In genomic region chr17:12903372-12904333, GRCm38 (mm10) we compare ENCODE assay signal across 15 mouse cellular contexts. TPM values are rescaled to one million over a fixed set of nuclear protein-coding genes. Genes with fewer than 3 reads are reported as not detected.
DNase-seq lines count a peak whose midpoint lies in the region; ATAC-seq and TF ChIP-seq lines count a peak whose summit lies in the region.
"Had no signal": no experiment of that assay in that cellular context is flagged by ENCODE, and none has a peak within 500 bp of the region (broad histone marks: within the 10 kb centered on the region; RNA-seq: fewer than 3 reads in every experiment).

No protein-coding gene starts in this region.

- no peak overlapping the region for H3K4me3 ChIP-seq in kidney, embryonic 15.5 days (replicated peaks)
- no peak overlapping the region for H3K4me3 ChIP-seq in kidney, adult 2 months (ENCODE audit: insufficient read depth, low read depth, low read length)
- no peak overlapping the region for H3K4me3 ChIP-seq in forebrain, embryonic 12.5 days (replicated peaks)
- no peak overlapping the region for H3K4me3 ChIP-seq in lung, embryonic 15.5 days
- H3K4me3 ChIP-seq in layer of hippocampus, adult 2 months = no peak overlapping the region
- H3K4me3 ChIP-seq: heart, embryonic 13.5 days; liver, embryonic 15.5 days had no signal

- H3K27me3 ChIP-seq in kidney, embryonic 15.5 days = no peaks in the 10 kb centered on the region
- no peaks in the 10 kb centered on the region for H3K27me3 ChIP-seq in kidney, adult 2 months (replicated peaks; ENCODE audit: control insufficient read depth, insufficient read depth, low read length)
- H3K27me3 ChIP-seq in forebrain, embryonic 12.5 days = no peaks in the 10 kb centered on the region
- H3K27me3 ChIP-seq in lung, embryonic 15.5 days = no peaks in the 10 kb centered on the region
- H3K27me3 ChIP-seq: heart, embryonic 13.5 days; liver, embryonic 15.5 days had no signal

- WGBS in kidney, embryonic 15.5 days = 40% methylated on average over 11 of the region's 12 CpGs
- WGBS in kidney, adult 2 months = 59% methylated on average over 12 of the region's 12 CpGs
- 17% methylated on average over 11 of the region's 12 CpGs for WGBS in forebrain, embryonic 12.5 days
- WGBS in lung, embryonic 15.5 days = 50% methylated on average over 11 of the region's 12 CpGs

- no peaks in the 10 kb centered on the region for H3K9me3 ChIP-seq in kidney, embryonic 15.5 days (replicated peaks)
- no peaks in the 10 kb centered on the region for H3K9me3 ChIP-seq in forebrain, embryonic 12.5 days
- H3K9me3 ChIP-seq in lung, embryonic 15.5 days = no peaks in the 10 kb centered on the region
- H3K9me3 ChIP-seq: heart, embryonic 13.5 days; liver, embryonic 15.5 days had no signal

- TF ChIP-seq POLR2A in kidney, adult 2 months (IDR thresholded peaks at IDR 0.05; ENCODE audit: low read depth, low read length) = no peak

- DNase-seq in kidney, adult 2 months = no peak
- peak; percentile 24 for DNase-seq in embryo, embryonic 10 days (ENCODE audit: low spot score)
- no peak for DNase-seq in left cerebral cortex, adult 8-10 months (ENCODE audit: low spot score in 2 of 2)
- no peak for DNase-seq in layer of hippocampus, adult 2 months (ENCODE audit: low spot score in 2 of 2)
- DNase-seq: B cell, adult 2 months; spleen, adult 18-20 months; thymus, postnatal 14 days had no signal

- H3K36me3 ChIP-seq in kidney, embryonic 15.5 days = peaks cover 32% of the 10 kb centered on the region
- no peaks in the 10 kb centered on the region; the same call in 1 of the 2 replicates for H3K36me3 ChIP-seq in kidney, adult 2 months (ENCODE audit: control insufficient read depth, insufficient read depth, low read length)
- peaks cover 29% of the 10 kb centered on the region for H3K36me3 ChIP-seq in forebrain, embryonic 12.5 days (replicated peaks)
- H3K36me3 ChIP-seq in lung, embryonic 15.5 days = peaks cover 4% of the 10 kb centered on the region; the same call in 1 of the 2 replicates

- no peak overlapping the region for H3K9ac ChIP-seq in kidney, embryonic 15.5 days
- 0 out of 2 replicates have a peak overlapping the region, but pooled peaks have one; percentile 29 for H3K9ac ChIP-seq in forebrain, embryonic 12.5 days
- H3K9ac ChIP-seq in lung, embryonic 15.5 days = no peak overlapping the region
- H3K9ac ChIP-seq: heart, embryonic 13.5 days; liver, embryonic 15.5 days had no signal

- H3K4me1 ChIP-seq in kidney, embryonic 15.5 days = no peaks in the 10 kb centered on the region
- no peaks in the 10 kb centered on the region for H3K4me1 ChIP-seq in kidney, adult 2 months (ENCODE audit: control insufficient read depth, insufficient read depth, low read length)
- H3K4me1 ChIP-seq in forebrain, embryonic 12.5 days = peaks cover 11% of the 10 kb centered on the region
- H3K4me1 ChIP-seq in lung, embryonic 15.5 days = peaks cover 3% of the 10 kb centered on the region; the same call in 1 of the 2 replicates
- H3K4me1 ChIP-seq: heart, embryonic 13.5 days; liver, embryonic 15.5 days had no signal

- peak overlapping the region; percentile 48 for H3K27ac ChIP-seq in kidney, embryonic 15.5 days
- H3K27ac ChIP-seq in kidney, adult 2 months (ENCODE audit: insufficient read depth, low read depth, low read length) = no peak overlapping the region
- H3K27ac ChIP-seq in forebrain, embryonic 12.5 days = peak overlapping the region; percentile 79
- peak overlapping the region; percentile 60 for H3K27ac ChIP-seq in lung, embryonic 15.5 days
- H3K27ac ChIP-seq in layer of hippocampus, adult 2 months = no peak overlapping the region
- H3K27ac ChIP-seq: heart, embryonic 13.5 days; liver, embryonic 15.5 days had no signal

- no peak overlapping the region for H3K4me2 ChIP-seq in kidney, embryonic 15.5 days
- no peak overlapping the region for H3K4me2 ChIP-seq in forebrain, embryonic 12.5 days
- no peak overlapping the region for H3K4me2 ChIP-seq in lung, embryonic 15.5 days
- H3K4me2 ChIP-seq: heart, embryonic 13.5 days; liver, embryonic 15.5 days had no signal

- TF ChIP-seq CTCF in kidney, adult 2 months (conservative IDR thresholded peaks at IDR 0.05; ENCODE audit: insufficient read depth, insufficient read length, low read depth, low read length) = no peak
- no peak for TF ChIP-seq CTCF in layer of hippocampus, adult 2 months (conservative IDR thresholded peaks at IDR 0.05)

- no peak for ATAC-seq in kidney, embryonic 15.5 days (replicated peaks; ENCODE audit: low FRiP score)
- peak; percentile 69; the same call in 1 of the 2 replicates for ATAC-seq in forebrain, embryonic 12.5 days (ENCODE audit: low FRiP score)
- 0 out of 2 replicates have a peak, but pooled peaks have one; percentile 60 for ATAC-seq in lung, embryonic 15.5 days (ENCODE audit: borderline replicate concordance, extremely low read depth, low FRiP score, low TSS enrichment)
- no peak for ATAC-seq in megakaryocyte progenitor cell, adult 5-6 weeks (replicated peaks; ENCODE audit: poor library complexity)

RNA-seq across cellular contexts. Expression of gene Pnldc1, which starts 6.4 kb away (rescaled TPM):
- polyA plus RNA-seq in kidney, embryonic 15.5 days (2015; fragmentation: Nextera tagmentation; extraction: Ambion mirVana) = 1.5 and 2.5 TPM in 2 replicates
- polyA plus RNA-seq in kidney, adult 2 months (2012; rRNA removed) = 1.7 and 2.1 TPM in 2 replicates
- 1.3 and 2.5 TPM in 2 replicates for polyA plus RNA-seq in forebrain, embryonic 12.5 days (2016; fragmentation: Nextera tagmentation; extraction: Ambion mirVana)
- 1.1 and 1.5 TPM in 2 replicates for polyA plus RNA-seq in lung, embryonic 15.5 days (2015; fragmentation: Nextera tagmentation; extraction: Ambion mirVana)
- total RNA-seq in left cerebral cortex, adult 8-10 months (2022) = 1 to 10 TPM; 1.5 to 2.9 (median 2.0) TPM
- total RNA-seq in layer of hippocampus, adult 2 months (2021) = 1 to 10 TPM; 3.9 to 6.2 TPM
- total RNA-seq in megakaryocyte progenitor cell, adult 5-6 weeks (2015) = 1.3 and 1.4 TPM in 2 replicates
- 3.5 TPM in 1 of 2 replicates, not detected in the other for total RNA-seq in megakaryocyte progenitor cell, adult 5-6 weeks (2017)

RNA-seq across cellular contexts. Expression of gene Tcp1, which starts 11.8 kb away (rescaled TPM):
- polyA plus RNA-seq in kidney, embryonic 15.5 days (2015; fragmentation: Nextera tagmentation; extraction: Ambion mirVana) = 424 and 439 TPM in 2 replicates
- 51.8 and 78.4 TPM in 2 replicates for polyA plus RNA-seq in kidney, adult 2 months (2012; rRNA removed)
- polyA plus RNA-seq in forebrain, embryonic 12.5 days (2016; fragmentation: Nextera tagmentation; extraction: Ambion mirVana) = 512 and 524 TPM in 2 replicates
- 394 and 401 TPM in 2 replicates for polyA plus RNA-seq in lung, embryonic 15.5 days (2015; fragmentation: Nextera tagmentation; extraction: Ambion mirVana)
- 100 to 1,000 TPM; 209 to 229 (median 211) TPM for total RNA-seq in left cerebral cortex, adult 8-10 months (2022)
- total RNA-seq in layer of hippocampus, adult 2 months (2021) = 100 to 1,000 TPM; 201 to 208 TPM
- total RNA-seq in megakaryocyte progenitor cell, adult 5-6 weeks (2015) = 568 and 575 TPM in 2 replicates
- total RNA-seq in megakaryocyte progenitor cell, adult 5-6 weeks (2017) = 901 and 1,100 TPM in 2 replicates

RNA-seq across cellular contexts. Expression of gene Mrpl18, which starts 12.5 kb away (rescaled TPM):
- 162 and 182 TPM in 2 replicates for polyA plus RNA-seq in kidney, embryonic 15.5 days (2015; fragmentation: Nextera tagmentation; extraction: Ambion mirVana)
- polyA plus RNA-seq in kidney, adult 2 months (2012; rRNA removed) = 46.1 and 48.9 TPM in 2 replicates
- 166 and 177 TPM in 2 replicates for polyA plus RNA-seq in forebrain, embryonic 12.5 days (2016; fragmentation: Nextera tagmentation; extraction: Ambion mirVana)
- polyA plus RNA-seq in lung, embryonic 15.5 days (2015; fragmentation: Nextera tagmentation; extraction: Ambion mirVana) = 154 and 155 TPM in 2 replicates
- 10 to 100 TPM; 54.3 to 65.1 (median 61.2) TPM for total RNA-seq in left cerebral cortex, adult 8-10 months (2022)
- total RNA-seq in layer of hippocampus, adult 2 months (2021) = 10 to 100 TPM; 60.9 to 68.9 TPM
- 168 and 184 TPM in 2 replicates for total RNA-seq in megakaryocyte progenitor cell, adult 5-6 weeks (2015)
- total RNA-seq in megakaryocyte progenitor cell, adult 5-6 weeks (2017) = 213 TPM in 2 replicates

RNA-seq across cellular contexts. Expression of gene Mrgprh, which starts 27.8 kb away (rescaled TPM):
- polyA plus RNA-seq in kidney, embryonic 15.5 days (2015; fragmentation: Nextera tagmentation; extraction: Ambion mirVana) = not detected in 2 replicates
- polyA plus RNA-seq in kidney, adult 2 months (2012; rRNA removed) = 0.31 and 0.52 TPM in 2 replicates
- not detected in 2 replicates for polyA plus RNA-seq in forebrain, embryonic 12.5 days (2016; fragmentation: Nextera tagmentation; extraction: Ambion mirVana)
- not detected in 2 replicates for polyA plus RNA-seq in lung, embryonic 15.5 days (2015; fragmentation: Nextera tagmentation; extraction: Ambion mirVana)
- total RNA-seq in left cerebral cortex, adult 8-10 months (2022) = under 1 TPM in 3 of 4 experiments, not detected in 1; 0.33 to 0.68 (median 0.39) TPM
- total RNA-seq in layer of hippocampus, adult 2 months (2021) = under 1 TPM in 1 of 2 experiments, not detected in 1; 0.25 TPM
- not detected in 2 replicates for total RNA-seq in megakaryocyte progenitor cell, adult 5-6 weeks (2015)
- total RNA-seq in megakaryocyte progenitor cell, adult 5-6 weeks (2017) = not detected in 2 replicates
- total RNA-seq: MEL had no signal
- polyA plus RNA-seq: heart, embryonic 13.5 days; intestine, embryonic 14.5 days; liver, embryonic 15.5 days had no signal

RNA-seq across cellular contexts. Expression of gene Mas1, which starts 35.7 kb away (rescaled TPM):
- 0.77 and 1.0 TPM in 2 replicates for polyA plus RNA-seq in kidney, embryonic 15.5 days (2015; fragmentation: Nextera tagmentation; extraction: Ambion mirVana)
- polyA plus RNA-seq in kidney, adult 2 months (2012; rRNA removed) = 0.48 and 1.4 TPM in 2 replicates
- 0.38 TPM in 1 of 2 replicates, not detected in the other for polyA plus RNA-seq in forebrain, embryonic 12.5 days (2016; fragmentation: Nextera tagmentation; extraction: Ambion mirVana)
- 0.15 and 0.69 TPM in 2 replicates for polyA plus RNA-seq in lung, embryonic 15.5 days (2015; fragmentation: Nextera tagmentation; extraction: Ambion mirVana)
- total RNA-seq in left cerebral cortex, adult 8-10 months (2022) = 10 to 100 TPM; 27.0 to 33.2 (median 27.9) TPM
- total RNA-seq in layer of hippocampus, adult 2 months (2021) = 10 to 100 TPM; 56.2 to 56.3 TPM
- not detected in 2 replicates for total RNA-seq in megakaryocyte progenitor cell, adult 5-6 weeks (2015)
- not detected in 2 replicates for total RNA-seq in megakaryocyte progenitor cell, adult 5-6 weeks (2017)
- total RNA-seq: MEL had no signal

Comparison
In these comparisons a context has a peak if more than half of its experiments do, and no peak if none do; other contexts are left out.
1. H3K27ac ChIP-seq: peak in kidney, embryonic 15.5 days (single experiment), forebrain, embryonic 12.5 days (single experiment) and lung, embryonic 15.5 days (single experiment); none in kidney, adult 2 months (single experiment) and layer of hippocampus, adult 2 months (single experiment).
2. ATAC-seq: peak in forebrain, embryonic 12.5 days (single experiment) and lung, embryonic 15.5 days (single experiment); none in kidney, embryonic 15.5 days (single experiment) and megakaryocyte progenitor cell, adult 5-6 weeks (single experiment).